Mouse (Mus musculus) kidney, postnatal 25 days (tissue): Measurements from ENCODE around the gene Il22ra1.
"Not testable (repeated sequence)": the region's sequence is repeated elsewhere in the genome, so short reads cannot be mapped to it uniquely, and the experiment has no call there.

Experiments used
- DNase-seq, 2 experiments: peaks; one replicate each; pipeline ENCODE4 v3.0.0; 2021; ENCODE audit warnings: mixed read lengths in 2 of 2

Il22ra1 gene

GRCm38 (mm10) chr4:135727817-135728216 lies at the start of gene Il22ra1:
Gene Il22ra1 (plus strand): TSS chr4:135728172.
- DNase-seq, result peak; percentile 90 to 94

- no peak for DNase-seq
Measured at GRCm38 (mm10) chr4:135679316-135679715, 48.7 kb upstream of the Il22ra1 start.

GRCm38 (mm10) chr4:135681789-135682188 lies 46.2 kb upstream of the Il22ra1 start:
- DNase-seq, result no peak

- peak; percentile 70 to 77 for DNase-seq
Measured at GRCm38 (mm10) chr4:135683553-135683952, 44.4 kb upstream of the Il22ra1 start.

DNA sequence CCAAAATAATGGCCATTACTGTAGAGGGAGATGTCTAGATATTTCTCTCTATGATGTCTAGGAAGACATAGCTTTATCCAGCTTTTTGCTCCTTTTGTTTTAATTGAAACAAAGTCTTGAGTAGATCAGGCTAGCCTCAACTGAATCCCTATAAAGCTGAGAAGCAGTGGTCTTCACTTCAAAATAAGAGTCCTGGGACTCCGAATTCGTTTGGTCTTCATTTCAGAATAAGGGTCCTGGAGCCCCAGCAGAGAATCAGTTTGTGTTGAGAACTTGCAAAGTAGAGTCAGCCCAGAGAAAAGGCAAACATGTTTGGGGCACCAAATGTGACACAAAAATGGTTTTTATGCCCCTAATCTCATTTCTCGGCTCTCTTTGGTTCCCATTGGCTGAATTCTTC lies 43.2 kb upstream of the Il22ra1 start:
- no peak for DNase-seq

- peak; percentile 61 to 69 for DNase-seq
Measured at GRCm38 (mm10) chr4:135685906-135686567, 41.9 kb upstream of the Il22ra1 start, which contains the start of gene Ifnlr1. Gene Ifnlr1 (plus strand): TSS chr4:135686287.

- peak in 1 of 2 experiments; percentile 21 for DNase-seq
Measured at GRCm38 (mm10) chr4:135686568-135686953, 41.4 kb upstream of the Il22ra1 start.

GRCm38 (mm10) chr4:135689797-135690196 lies 38.2 kb upstream of the Il22ra1 start:
- DNase-seq, result no peak

DNA sequence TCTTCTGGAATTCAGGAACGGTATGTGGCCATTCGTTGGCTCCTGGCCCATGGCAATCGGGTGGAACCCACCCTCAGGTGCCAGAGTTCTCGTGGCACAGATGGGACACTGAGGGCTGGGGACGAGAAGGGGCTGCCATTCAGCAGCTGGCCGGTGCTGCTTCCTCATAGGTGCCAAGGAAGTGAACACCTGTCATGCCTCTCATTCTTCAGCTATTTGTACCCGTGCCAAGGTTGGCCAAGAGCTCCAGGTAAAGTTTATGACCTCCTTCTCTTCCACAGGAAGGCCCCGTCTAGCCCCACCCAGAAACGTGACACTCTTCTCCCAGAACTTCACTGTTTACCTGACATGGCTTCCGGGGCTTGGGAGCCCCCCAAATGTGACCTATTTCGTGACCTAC lies 37.7 kb upstream of the Il22ra1 start:
- peak; percentile 31 to 63 for DNase-seq

DNA sequence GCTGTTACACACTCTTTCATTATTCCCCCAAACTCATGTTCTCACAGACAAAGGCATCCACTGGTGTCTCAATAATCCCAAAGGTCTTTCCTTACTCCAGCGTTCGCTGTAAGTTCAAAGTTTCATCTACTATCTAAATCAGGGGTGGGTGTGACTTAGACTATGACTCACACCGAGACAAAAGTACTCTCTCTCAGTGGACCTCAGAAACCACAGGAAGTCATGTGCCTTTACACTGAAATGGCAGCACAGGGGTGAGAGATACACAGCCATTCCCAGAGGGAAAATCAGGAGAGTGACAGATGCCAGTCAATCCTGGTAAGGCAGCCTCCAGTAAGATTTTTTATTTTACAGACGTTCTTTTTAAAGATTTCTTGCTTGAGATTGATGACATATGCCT lies 35.1 kb upstream of the Il22ra1 start:
- no peak for DNase-seq

- DNase-seq, result no peak
Measured at GRCm38 (mm10) chr4:135698498-135698897, 29.5 kb upstream of the Il22ra1 start.

- no peak for DNase-seq
Measured at GRCm38 (mm10) chr4:135703497-135703896, 24.5 kb upstream of the Il22ra1 start.

GRCm38 (mm10) chr4:135704016-135704415 lies 24.0 kb upstream of the Il22ra1 start:
- DNase-seq, result peak; percentile 46 to 75

GRCm38 (mm10) chr4:135706045-135706444 lies 21.9 kb upstream of the Il22ra1 start:
- DNase-seq, result no peak

DNA sequence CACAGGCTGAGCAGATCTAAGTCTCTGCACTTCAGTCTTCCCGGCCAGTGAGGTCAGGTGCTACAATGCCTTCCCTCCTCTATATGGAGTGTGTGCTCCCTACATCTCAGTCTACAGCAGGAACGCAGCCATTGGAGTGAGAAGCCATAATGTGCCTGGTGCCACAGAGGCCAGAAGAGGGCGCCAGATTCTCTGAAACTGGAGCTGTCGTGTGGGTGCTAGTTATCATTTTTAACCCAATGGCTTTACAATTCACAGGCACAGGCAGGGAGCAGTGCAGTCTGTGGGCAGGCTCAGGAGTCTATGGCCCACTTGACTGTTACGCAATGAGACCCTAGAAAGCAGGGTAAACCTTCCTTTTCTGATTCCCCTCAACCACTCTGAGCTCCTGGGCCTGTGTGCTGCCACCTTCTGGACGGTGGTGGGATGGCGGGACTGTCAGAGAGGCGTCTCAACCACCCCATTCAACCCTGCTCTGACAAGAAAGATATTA lies 18.9 kb upstream of the Il22ra1 start:
- DNase-seq, result peak; percentile 77 to 87

DNA sequence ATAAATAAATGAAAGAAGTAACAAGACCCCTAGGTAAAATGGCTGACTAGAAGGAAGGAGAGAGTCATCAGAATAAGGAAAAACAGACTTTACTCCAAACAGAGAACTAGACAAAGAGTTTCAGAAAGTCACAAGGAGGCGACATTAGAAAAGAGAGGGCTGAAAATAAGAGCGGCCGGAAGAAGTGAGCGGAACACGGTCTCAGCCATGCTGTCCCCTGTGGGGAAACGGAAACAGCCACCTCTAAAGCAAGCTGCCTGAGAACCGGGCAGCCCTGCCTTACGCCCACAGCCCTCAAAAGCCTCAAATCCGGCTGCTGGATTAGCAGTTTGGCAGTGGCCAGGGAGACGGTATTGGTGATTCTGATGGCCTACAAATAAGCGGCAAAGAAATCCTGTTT lies 18.4 kb upstream of the Il22ra1 start:
- DNase-seq, result no peak

- DNase-seq, result no peak
Measured at GRCm38 (mm10) chr4:135710392-135710791, 17.6 kb upstream of the Il22ra1 start.

DNA sequence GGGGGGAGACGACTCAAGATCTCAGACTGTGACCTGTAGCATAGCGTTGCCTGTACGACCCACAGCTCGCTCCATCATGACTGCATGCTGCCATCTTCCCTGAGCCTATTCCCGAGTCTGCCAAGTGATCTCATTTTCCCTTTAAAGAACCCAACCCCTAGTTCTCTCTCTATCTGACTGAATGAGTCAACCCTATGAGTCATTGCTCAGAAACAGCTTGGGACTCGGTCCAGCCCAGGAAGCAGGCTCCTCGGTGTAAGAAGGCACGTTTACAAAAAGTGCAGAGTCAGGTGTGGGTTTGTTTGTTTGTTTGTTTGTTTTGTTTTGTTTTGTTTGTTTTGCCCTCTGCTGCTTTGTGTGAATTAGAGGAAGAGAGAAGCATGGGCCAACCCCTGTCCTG lies 13.2 kb upstream of the Il22ra1 start:
- no peak for DNase-seq

- not testable (repeated sequence) for DNase-seq
Measured at GRCm38 (mm10) chr4:135716438-135716837, 11.5 kb upstream of the Il22ra1 start.

DNA sequence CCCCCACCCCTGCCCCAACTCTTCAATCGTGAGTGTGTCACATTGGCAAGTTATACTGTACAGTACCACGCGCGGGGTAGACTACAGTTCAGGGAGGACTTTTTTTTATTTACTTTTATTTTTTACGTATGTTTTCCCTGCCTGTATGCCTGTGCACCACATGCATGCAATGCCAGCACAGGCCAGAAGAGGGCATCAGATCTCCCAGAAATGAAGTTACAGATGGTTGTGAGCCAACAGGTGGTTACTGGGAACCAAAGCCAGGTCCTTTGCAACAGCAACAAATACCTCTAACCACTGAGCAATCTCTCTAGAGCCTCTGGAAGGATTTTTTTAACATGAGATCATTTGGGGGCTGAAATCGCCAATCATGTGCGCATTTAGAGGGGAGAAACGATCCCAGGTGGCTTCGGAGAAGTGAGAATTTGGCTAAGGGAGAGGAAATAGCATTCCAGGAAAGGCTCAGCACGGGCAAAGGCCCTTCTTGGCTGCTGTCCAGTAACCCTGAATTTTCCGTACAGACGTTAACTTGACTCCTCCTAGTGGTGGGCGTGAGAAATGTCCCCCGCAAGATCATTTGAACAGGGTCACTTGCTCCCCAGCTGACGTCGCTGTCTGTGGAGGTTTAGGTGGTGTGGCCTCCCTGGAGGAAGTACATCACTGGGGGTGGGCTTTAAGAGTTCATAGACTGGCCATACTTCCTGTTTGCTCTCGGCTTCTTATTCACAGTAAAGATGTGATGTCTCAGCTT lies 5.3 kb upstream of the Il22ra1 start:
- no peak for DNase-seq

GRCm38 (mm10) chr4:135726416-135726815 lies 1.6 kb upstream of the Il22ra1 start:
- DNase-seq, result no peak

DNA sequence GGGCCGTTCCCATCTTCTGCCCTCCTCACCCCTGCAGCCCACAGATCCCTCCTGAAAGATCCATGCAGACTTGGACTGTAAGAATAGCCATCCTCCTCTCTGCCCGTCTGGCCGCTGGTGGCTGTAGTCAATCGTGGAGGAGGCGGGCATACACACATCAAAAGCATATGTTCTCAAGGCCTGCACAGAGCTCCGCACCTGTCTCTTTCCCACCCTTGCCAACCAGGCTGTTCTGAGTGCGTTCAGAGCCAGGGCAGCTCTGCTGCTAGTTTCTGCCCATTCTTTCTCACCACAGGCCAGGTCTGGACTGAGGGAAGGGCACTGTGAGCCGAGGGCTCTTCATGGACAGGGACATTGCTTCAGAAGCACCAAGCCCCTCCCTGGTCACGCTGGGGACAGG lies 2.2 kb downstream of the Il22ra1 start:
- DNase-seq, result no peak

- no peak for DNase-seq
Measured at GRCm38 (mm10) chr4:135730951-135731350, 3.0 kb downstream of the Il22ra1 start.

- DNase-seq, result no peak
Measured at GRCm38 (mm10) chr4:135733901-135734300, 5.9 kb downstream of the Il22ra1 start.
